Mouse (Mus musculus): ENCODE results near the gene Tom1. TPM values are rescaled to one million over a fixed set of nuclear protein-coding genes. Genes with fewer than 3 reads are reported as not detected.

The Tom1 gene
- total RNA-seq, 1 experiment from 2014 or later = 55.1 TPM

DNA sequence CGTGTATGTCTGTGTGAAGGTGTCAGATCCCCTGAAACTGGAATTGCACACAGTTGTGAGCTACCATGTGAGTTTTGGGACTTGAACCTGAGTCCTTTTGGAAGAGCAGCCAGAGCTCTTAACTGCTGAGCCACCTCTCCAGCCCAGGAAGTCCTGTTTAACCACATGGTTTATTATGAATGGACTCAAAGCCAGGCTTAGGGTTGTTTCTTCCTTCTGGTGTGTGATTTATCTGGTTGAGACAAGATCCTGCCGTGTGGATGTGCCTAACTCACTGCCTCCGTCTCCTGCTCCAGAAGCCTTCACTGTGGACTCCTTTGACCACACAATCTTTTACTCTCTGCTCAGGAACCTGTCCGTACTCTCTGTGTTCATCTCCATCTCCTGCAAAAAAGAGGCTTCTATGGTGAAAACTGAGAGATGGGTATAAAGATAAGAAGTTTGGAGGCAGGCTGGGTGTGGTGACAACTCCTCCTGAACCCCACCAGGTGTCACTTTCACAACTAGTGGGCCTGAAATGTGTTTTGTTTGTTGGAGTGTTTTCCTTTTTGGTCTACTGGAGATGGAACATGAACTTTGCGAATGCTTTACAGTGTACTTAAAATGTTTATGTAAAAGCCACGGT lies 48.8 kb downstream of the Tom1 start:
- ATAC-seq (replicated peaks; ENCODE audit: insufficient number of reproducible peaks, low FRiP score, low TSS enrichment, poor library complexity, severe bottlenecking) = no peak

GRCm38 (mm10) chr8:75083846-75084245 lies 50.3 kb downstream of the Tom1 start:
- ATAC-seq (replicated peaks; ENCODE audit: insufficient number of reproducible peaks, low FRiP score, low TSS enrichment, poor library complexity, severe bottlenecking) = peak; percentile 66

DNA sequence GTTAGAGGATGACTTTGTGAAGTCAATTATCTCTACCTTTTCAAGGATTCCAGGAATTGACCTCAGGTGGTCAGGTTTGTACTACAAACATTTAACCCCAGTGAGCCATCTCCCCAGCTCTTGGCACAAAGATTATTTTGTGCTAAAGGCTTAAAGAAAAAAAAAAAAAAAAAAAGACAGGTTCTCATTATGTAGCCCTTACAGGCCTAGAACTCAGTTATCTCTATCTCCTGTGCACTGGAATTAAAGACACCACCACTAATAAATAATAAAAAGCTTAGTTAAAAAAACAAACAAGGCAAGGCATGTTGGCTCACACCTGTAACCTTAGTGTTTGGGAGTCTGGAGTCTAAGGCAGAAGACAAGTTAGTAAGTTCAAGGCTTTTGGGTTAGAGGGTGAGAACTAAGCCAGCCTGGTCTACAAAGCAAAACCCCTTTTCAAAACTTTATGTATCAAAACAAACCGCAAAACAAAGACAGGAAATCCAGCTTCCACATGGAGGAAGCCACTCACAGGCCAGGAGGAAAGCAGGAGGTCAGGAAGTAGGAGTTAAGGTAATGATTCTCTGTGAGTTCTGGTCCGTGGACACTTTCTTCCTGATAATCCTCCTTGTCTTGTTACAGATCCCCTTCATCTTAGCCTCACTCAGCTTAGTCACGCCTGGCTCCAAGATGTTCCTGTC lies 51.0 kb downstream of the Tom1 start:
- ATAC-seq (replicated peaks; ENCODE audit: insufficient number of reproducible peaks, low FRiP score, low TSS enrichment, poor library complexity, severe bottlenecking) = no peak

- peak; percentile 65 for ATAC-seq (replicated peaks; ENCODE audit: insufficient number of reproducible peaks, low FRiP score, low TSS enrichment, poor library complexity, severe bottlenecking)
Measured at GRCm38 (mm10) chr8:75086002-75086401, 52.5 kb downstream of the Tom1 start.

DNA sequence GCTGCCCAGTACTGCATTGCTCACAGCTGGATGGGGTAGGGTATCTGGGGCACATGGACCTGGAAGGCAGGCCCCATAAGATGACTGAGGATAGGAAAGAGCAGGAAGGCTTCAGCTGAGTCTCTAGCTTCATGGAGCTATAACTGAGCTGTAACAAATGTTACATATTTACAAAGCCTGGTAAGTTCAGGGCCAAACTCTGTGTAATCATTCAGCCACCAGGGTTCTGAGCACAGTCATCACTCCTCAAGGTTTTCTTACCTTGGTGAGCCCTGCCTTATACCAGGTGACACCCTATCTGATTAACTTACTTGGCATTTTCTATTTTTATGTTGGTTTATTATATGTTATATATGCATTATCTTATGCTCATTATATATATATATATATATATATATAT lies 53.6 kb downstream of the Tom1 start:
- ATAC-seq (replicated peaks; ENCODE audit: insufficient number of reproducible peaks, low FRiP score, low TSS enrichment, poor library complexity, severe bottlenecking) = no peak

DNA sequence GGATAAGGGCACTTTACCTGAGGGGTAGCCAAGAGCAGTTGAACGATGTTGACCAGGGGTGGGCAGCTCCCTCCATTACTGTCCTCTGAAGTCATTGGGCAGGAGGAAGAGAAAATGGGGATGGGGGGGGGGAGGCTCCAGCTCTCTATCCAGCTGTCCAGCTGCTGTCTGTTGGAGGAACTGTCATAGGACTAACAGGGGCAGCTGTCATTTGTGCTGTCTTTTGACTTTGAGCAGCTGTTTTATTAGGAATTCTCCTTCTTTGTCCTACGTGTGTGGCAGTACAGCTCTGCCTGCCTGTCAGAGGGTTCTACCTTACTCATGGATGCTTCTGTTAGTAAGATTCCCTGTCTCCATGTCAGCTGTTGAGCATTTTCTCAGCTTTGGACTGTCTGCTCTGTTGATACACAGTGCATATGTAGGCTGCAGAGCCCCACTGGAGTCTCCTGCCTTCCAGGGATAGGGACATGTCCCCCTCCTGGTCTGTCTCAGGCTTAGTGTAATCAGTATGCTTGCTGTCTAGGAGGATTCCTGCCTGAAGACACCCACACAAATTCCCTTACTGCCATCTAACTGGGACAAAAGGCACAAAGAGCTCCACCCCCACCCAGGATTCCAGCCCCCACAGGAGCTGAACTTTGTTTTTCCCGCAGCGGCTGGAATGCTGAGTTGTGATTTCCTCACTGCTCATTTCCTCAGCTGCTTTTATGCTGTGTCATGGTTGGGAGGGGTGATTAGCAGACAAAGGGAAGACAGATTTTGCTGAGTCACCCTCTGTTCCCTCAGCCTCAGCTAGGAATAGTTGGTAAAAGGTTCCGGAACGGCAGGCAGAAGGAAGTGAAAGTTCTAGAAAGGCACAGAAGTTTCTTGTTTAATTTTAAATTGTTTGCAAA lies 55.7 kb downstream of the Tom1 start:
- ATAC-seq (replicated peaks; ENCODE audit: insufficient number of reproducible peaks, low FRiP score, low TSS enrichment, poor library complexity, severe bottlenecking) = peak; percentile 53

- ATAC-seq (replicated peaks; ENCODE audit: insufficient number of reproducible peaks, low FRiP score, low TSS enrichment, poor library complexity, severe bottlenecking) = no peak
Measured at GRCm38 (mm10) chr8:75090781-75091365, 57.4 kb downstream of the Tom1 start.

- peak; percentile 82 for ATAC-seq (replicated peaks; ENCODE audit: insufficient number of reproducible peaks, low FRiP score, low TSS enrichment, poor library complexity, severe bottlenecking)
Measured at GRCm38 (mm10) chr8:75093399-75094156, 60.1 kb downstream of the Tom1 start, which contains the start of gene Hmox1. Hmox1 (plus strand) TSS chr8:75093621.

- no peak for ATAC-seq (replicated peaks; ENCODE audit: insufficient number of reproducible peaks, low FRiP score, low TSS enrichment, poor library complexity, severe bottlenecking)
Measured at GRCm38 (mm10) chr8:75102956-75103355, 69.5 kb downstream of the Tom1 start.

DNA sequence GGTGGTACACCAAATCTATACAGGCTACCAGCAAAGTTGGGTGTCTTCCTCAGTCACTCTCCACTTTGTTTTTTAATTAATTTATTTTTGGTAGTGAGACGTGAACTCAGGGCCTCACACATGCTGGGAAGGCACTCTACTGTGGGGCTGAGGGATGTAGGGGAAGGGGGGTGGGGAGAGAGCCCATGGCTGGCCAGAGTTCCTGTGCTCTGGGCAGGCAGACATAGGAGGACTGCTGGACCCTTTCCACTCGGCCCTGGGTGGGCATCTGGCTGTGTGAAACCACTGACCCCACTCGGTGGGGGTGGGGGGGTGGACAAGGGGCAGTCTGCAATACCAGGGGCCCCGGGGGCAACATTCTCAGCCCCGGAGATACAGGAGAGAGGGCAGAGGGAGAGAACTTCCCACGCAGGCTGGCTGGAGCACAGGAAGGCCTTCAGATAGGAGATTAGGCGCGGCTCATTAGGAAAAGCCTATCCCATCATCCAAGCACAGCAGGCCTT lies 69.9 kb downstream of the Tom1 start:
- ATAC-seq (replicated peaks; ENCODE audit: insufficient number of reproducible peaks, low FRiP score, low TSS enrichment, poor library complexity, severe bottlenecking) = no peak

GRCm38 (mm10) chr8:75108527-75109235 lies 75.2 kb downstream of the Tom1 start:
- peak; percentile 79 for ATAC-seq (replicated peaks; ENCODE audit: insufficient number of reproducible peaks, low FRiP score, low TSS enrichment, poor library complexity, severe bottlenecking)

DNA sequence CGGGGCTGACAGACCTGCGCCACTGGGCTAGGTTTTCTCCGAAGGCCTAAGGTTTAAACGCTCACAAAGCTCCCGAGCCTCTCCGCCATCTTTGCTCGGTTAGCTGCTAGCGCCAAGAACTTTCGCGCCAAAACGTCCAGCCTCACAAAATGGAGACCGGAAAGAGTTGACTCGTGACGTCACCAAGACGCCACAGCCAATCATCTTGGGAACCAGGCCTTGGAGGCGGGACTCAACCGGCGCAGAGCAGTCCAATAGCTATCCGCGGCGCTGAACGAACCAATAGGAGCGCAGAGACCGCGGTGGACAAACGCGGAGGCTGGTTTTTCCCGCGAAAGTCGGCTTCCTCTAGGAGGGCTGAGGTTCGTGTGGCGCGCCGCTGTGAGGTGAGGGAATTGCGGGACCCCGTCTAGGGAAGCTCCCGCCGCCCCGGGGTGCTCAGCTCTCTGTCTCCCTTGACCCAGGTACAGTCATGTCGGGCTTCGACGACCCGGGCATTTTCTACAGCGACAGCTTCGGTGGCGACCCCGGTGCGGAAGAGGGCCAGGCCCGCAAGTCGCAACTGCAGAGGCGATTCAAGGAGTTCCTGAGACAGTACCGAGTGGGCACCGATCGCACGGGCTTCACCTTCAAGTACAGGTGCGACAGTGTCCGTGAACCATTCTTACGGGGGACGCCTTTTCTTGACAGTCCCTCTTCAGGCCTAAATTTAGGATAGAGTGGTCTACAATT lies 75.9 kb downstream of the Tom1 start, which contains the start of gene Mcm5:
Gene Mcm5 (plus strand): TSS at position 334 of the 732 bp plus-strand sequence.
- peak; percentile 98 for ATAC-seq (replicated peaks; ENCODE audit: insufficient number of reproducible peaks, low FRiP score, low TSS enrichment, poor library complexity, severe bottlenecking)

DNA sequence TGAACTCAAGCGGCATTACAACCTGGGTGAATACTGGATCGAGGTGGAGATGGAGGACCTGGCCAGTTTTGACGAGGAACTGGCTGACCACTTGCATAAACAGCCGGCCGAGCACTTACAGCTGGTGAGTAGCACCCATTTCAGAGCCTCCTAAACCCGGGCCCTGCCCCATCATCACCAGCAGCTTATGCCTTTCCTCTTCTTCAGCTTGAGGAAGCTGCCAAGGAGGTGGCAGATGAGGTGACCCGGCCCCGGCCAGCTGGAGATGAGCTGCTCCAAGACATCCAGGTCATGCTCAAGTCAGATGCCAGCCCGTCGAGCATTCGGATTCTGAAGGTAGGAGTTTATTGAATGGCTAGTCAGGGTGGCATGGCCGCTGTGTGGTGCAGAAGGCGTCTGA lies 76.6 kb downstream of the Tom1 start:
- no peak for ATAC-seq (replicated peaks; ENCODE audit: insufficient number of reproducible peaks, low FRiP score, low TSS enrichment, poor library complexity, severe bottlenecking)

DNA sequence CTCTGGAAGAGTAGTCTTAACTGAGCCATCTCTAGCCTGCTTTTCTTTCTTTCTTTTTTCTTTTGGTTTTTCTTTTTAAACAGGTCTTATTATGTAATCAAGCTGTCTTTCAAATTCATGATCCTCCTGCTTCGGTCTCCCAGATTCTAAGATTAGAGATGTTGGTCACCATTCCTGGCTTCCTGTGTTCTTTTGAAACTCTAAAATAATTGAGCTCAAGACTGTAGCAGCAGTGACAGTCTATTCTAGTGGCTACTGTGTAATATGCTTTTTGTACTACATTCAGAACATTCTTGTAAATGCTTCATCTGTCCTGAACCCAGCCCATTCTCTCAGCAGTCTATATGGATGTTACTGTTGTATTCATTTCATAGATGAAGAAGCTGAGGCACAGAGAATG lies 85.0 kb downstream of the Tom1 start:
- ATAC-seq (replicated peaks; ENCODE audit: insufficient number of reproducible peaks, low FRiP score, low TSS enrichment, poor library complexity, severe bottlenecking) = no peak

GRCm38 (mm10) chr8:75119287-75119686 lies 85.8 kb downstream of the Tom1 start:
- no peak for ATAC-seq (replicated peaks; ENCODE audit: insufficient number of reproducible peaks, low FRiP score, low TSS enrichment, poor library complexity, severe bottlenecking)

Data from monocyte, adult 5-6 weeks (primary cell).